Mouse (Mus musculus): ENCODE measurements around the gene Strn. TPM values are rescaled to one million over a fixed set of nuclear protein-coding genes. Genes with fewer than 3 reads are reported as not detected.

Gene Strn
- polyA plus RNA-seq, 1 experiment from 2014 or later = 5.8 TPM

DNA sequence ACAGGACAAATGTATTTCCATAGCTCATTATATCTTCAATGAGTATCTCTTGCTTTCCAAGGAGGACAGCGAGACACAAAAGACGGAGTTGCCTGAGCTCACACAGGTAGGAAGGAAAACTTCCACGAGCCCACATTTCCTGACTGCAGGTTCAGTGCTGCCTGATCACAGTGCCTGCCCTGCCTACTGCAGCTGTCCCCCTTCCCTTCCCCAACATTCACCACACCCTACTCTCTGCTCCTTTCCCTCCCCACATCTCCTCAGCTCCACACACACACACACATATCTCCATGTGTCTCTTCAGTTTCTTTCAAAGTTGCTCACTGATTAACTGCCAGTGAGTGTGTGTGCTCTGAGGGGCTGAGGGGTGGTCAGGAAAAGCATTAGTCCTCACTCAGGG, 96.6 kb downstream of the Strn start:
- H3K27ac ChIP-seq (replicated peaks) = no peak overlapping the region
- no peak overlapping the region for H3K4me2 ChIP-seq (replicated peaks)
- WGBS = 97% methylated on average over 3 of the region's 3 CpGs
- no peak for ATAC-seq (replicated peaks)
- H3K36me3 ChIP-seq = no peaks in the 10 kb centered on the region
- H3K4me3 ChIP-seq = no peak overlapping the region
- H3K4me1 ChIP-seq = no peaks in the 10 kb centered on the region
- H3K27me3 ChIP-seq = no peaks in the 10 kb centered on the region
- H3K9ac ChIP-seq (replicated peaks) = no peak overlapping the region
- no peaks in the 10 kb centered on the region for H3K9me3 ChIP-seq

DNA sequence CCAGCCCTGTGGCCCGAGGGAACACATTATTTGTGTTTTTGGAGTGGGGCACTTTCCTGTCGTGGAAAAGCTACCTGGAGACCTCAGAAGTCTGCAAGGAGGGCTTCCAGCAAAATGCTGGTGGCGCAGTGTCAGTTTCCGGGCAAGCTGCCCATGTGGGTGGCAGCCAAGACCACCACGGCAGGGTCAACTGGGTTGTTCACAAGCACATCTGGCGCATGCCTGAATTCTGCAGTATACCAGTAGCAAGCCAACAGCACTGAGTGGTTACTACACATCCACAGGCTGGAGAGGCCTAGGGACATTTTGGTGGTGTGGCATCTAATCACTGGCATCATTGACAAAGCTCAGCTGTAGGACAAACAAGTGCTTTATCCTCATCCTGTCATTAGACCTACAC, 97.9 kb downstream of the Strn start:
- Histone ChIP-seq H3K36me3 (no peaks in the 10 kb centered on the region), H3K4me2 (replicated peaks) (no peak overlapping the region), H3K27ac (replicated peaks) (no peak overlapping the region), H3K9me3 (no peaks in the 10 kb centered on the region), H3K4me3 (no peak overlapping the region), H3K9ac (replicated peaks) (no peak overlapping the region), H3K4me1 (no peaks in the 10 kb centered on the region), H3K27me3 (no peaks in the 10 kb centered on the region)
- 76% methylated on average over 6 of the region's 6 CpGs for WGBS
- ATAC-seq (replicated peaks) = no peak

GRCm38 (mm10) chr17:78637140-78637539, 99.9 kb downstream of the Strn start:
- 91% methylated on average over 7 of the region's 7 CpGs for WGBS
- Histone ChIP-seq H3K4me3 (no peak overlapping the region), H3K9ac (replicated peaks) (no peak overlapping the region), H3K9me3 (no peaks in the 10 kb centered on the region), H3K4me2 (replicated peaks) (no peak overlapping the region), H3K4me1 (no peaks in the 10 kb centered on the region), H3K27me3 (no peaks in the 10 kb centered on the region), H3K36me3 (no peaks in the 10 kb centered on the region), H3K27ac (replicated peaks) (no peak overlapping the region)
- ATAC-seq (replicated peaks) = no peak

DNA sequence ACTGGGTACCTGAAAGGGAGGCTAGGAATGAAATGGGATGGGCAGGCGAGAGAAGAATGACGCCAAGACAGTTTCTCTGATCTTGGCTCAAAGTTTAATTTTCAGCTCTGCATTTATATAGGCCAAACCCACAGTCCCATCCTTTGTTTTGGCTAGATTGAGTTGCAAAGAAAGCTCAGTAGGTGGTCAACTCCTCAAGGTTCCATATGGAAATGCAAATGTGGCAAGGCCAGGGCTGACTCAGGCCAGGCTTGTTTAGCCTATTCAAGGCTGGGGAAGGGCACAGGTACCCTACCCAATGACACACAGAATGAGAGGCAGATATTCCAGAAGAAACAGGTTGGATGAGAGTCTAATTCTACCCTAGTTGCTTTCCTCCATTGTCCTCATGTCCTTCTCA, 101.4 kb downstream of the Strn start:
- Histone ChIP-seq H3K4me3 (no peak overlapping the region), H3K27ac (replicated peaks) (no peak overlapping the region), H3K9me3 (no peaks in the 10 kb centered on the region), H3K9ac (replicated peaks) (no peak overlapping the region), H3K27me3 (no peaks in the 10 kb centered on the region), H3K4me2 (replicated peaks) (no peak overlapping the region), H3K36me3 (no peaks in the 10 kb centered on the region), H3K4me1 (no peaks in the 10 kb centered on the region)
- ATAC-seq (replicated peaks) = no peak
- WGBS = 49% methylated on average over 2 of the region's 2 CpGs

DNA sequence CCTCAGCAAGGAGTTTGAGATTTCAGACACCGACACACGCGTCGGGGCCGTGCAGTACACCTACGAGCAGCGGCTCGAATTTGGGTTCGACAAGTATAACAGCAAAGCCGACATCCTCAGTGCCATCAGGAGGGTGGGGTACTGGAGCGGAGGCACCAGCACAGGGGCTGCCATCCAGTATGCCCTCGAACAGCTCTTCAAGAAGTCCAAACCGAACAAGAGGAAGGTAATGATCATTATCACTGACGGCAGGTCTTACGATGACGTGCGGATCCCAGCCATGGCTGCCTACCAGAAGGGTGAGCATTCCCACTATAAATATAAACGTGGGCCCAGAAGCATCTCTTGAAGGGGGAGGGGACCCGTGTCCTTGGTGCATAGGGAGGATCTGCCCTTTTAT, 112.1 kb downstream of the Strn start:
- Histone ChIP-seq H3K27ac (replicated peaks) (no peak overlapping the region), H3K27me3 (no peaks in the 10 kb centered on the region), H3K4me2 (replicated peaks) (no peak overlapping the region), H3K9ac (replicated peaks) (no peak overlapping the region), H3K36me3 (no peaks in the 10 kb centered on the region), H3K4me3 (no peak overlapping the region), H3K4me1 (no peaks in the 10 kb centered on the region), H3K9me3 (no peaks in the 10 kb centered on the region)
- 96% methylated on average over 19 of the region's 19 CpGs for WGBS
- no peak for ATAC-seq (replicated peaks)

DNA sequence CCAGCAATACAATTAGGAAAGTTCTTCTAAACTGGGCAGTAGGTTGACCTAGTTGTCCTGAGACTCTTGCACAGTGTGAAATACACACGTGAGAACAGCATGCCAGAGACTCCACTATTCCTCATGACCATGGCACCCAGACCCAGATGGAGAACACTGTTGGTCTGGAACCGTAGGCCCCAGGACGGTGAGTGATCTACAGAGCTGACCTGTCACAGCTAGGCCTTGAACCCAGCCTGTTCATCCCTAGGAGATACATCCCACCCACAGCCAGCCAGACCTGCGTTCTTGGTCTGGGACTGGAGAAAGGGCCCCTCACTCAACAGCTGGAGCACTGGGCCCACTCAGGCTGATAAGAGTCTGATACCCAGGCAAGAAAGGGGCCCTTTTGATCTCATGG, 115.1 kb downstream of the Strn start:
- Histone ChIP-seq H3K4me1 (no peaks in the 10 kb centered on the region), H3K27me3 (no peaks in the 10 kb centered on the region), H3K27ac (replicated peaks) (no peak overlapping the region), H3K4me3 (no peak overlapping the region), H3K9me3 (no peaks in the 10 kb centered on the region), H3K36me3 (no peaks in the 10 kb centered on the region), H3K9ac (replicated peaks) (no peak overlapping the region), H3K4me2 (replicated peaks) (no peak overlapping the region)
- ATAC-seq (replicated peaks) = no peak
- 93% methylated on average over 4 of the region's 4 CpGs for WGBS

DNA sequence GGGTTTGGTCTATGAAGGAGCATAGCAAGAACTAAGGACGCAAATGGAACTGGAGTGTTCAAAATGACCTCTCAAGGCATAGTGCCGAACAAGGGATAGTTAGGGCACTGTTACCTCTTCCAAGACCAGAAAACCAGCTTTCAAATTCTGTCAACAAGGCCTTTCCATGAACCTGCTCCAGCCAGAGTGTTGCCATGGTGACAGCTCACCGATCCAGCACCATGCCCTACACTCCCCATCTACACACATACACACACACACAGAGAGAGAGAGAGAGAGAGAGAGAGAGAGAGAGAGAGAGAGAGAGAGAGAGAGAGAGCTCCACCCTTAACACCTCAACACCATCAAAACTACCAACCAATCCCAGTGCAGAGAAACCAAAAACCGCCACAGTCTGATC, 116.3 kb downstream of the Strn start:
- Histone ChIP-seq H3K36me3 (no peaks in the 10 kb centered on the region), H3K4me3 (no peak overlapping the region), H3K9ac (replicated peaks) (no peak overlapping the region), H3K9me3 (no peaks in the 10 kb centered on the region), H3K4me1 (no peaks in the 10 kb centered on the region), H3K27ac (replicated peaks) (no peak overlapping the region), H3K27me3 (no peaks in the 10 kb centered on the region), H3K4me2 (replicated peaks) (no peak overlapping the region)
- 94% methylated on average over 4 of the region's 4 CpGs for WGBS
- ATAC-seq (replicated peaks) = no peak

DNA sequence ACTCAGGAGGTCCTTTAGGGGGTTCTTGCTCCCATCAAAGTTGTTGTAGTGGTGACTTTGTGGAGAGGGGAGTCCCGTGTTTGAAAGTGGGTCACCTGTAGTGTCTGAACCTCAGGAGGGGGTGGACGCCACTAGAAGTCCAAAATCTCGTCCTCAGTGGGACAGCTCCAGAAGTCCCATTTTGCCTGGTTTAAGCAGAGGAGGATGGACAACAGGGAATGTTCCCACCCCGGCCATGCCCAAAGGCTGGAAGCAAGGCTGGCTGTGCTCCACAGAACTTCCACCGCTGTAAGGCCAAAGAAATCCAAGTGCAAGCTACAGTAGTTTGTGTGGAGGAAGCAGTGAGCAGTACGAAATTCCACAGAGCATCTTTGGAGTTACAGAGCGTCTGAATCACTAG, 117.0 kb downstream of the Strn start:
- WGBS = 88% methylated on average over 7 of the region's 7 CpGs
- no peak for ATAC-seq (replicated peaks)
- no peak overlapping the region for H3K9ac ChIP-seq (replicated peaks)

DNA sequence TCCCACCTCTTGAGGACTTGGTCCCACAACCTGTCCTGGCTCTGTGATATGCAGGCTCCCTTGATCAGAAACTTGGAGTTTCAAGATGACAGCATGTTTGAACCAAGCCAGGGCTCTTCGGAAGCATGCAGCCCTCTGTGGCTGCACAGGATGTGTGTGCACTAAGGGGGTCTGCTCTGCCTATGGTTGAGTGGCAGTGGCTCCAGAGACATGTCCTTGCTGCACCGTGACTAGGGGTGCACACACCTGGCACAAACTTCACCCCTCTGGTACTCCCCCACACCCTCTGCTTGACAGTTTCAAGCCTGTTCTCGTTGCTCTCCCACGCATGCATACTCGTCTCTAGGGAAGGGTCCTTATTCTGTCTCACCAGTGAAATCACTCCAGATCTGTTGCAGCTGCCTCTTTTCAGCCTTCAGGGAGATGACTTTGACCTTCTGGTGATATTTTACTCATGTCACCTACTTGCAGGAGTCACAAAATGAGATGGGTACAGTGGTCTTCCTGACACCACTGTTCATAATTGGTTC, 118.8 kb downstream of the Strn start:
- H3K9me3 ChIP-seq = no peaks in the 10 kb centered on the region
- no peaks in the 10 kb centered on the region for H3K27me3 ChIP-seq
- no peak overlapping the region for H3K27ac ChIP-seq (replicated peaks)
- no peaks in the 10 kb centered on the region for H3K36me3 ChIP-seq
- WGBS = 87% methylated on average over 5 of the region's 5 CpGs
- no peak overlapping the region for H3K9ac ChIP-seq (replicated peaks)
- no peaks in the 10 kb centered on the region for H3K4me1 ChIP-seq
- no peak overlapping the region for H3K4me2 ChIP-seq (replicated peaks)
- ATAC-seq (replicated peaks) = no peak
- H3K4me3 ChIP-seq = no peak overlapping the region

More for the DNA sequence above, 117.0 kb downstream of the Strn start:
- no peak overlapping the region for H3K4me3 ChIP-seq
- H3K4me1 ChIP-seq = no peaks in the 10 kb centered on the region
- no peaks in the 10 kb centered on the region for H3K36me3 ChIP-seq
- no peak overlapping the region for H3K27ac ChIP-seq (replicated peaks)
- H3K27me3 ChIP-seq = no peaks in the 10 kb centered on the region
- H3K4me2 ChIP-seq (replicated peaks) = no peak overlapping the region
- H3K9me3 ChIP-seq = no peaks in the 10 kb centered on the region

GRCm38 (mm10) chr17:78615096-78615495, 121.9 kb downstream of the Strn start:
- no peak overlapping the region for H3K4me2 ChIP-seq (replicated peaks)
- WGBS = 88% methylated on average over 3 of the region's 3 CpGs
- no peaks in the 10 kb centered on the region for H3K4me1 ChIP-seq
- H3K9ac ChIP-seq (replicated peaks) = no peak overlapping the region
- no peaks in the 10 kb centered on the region for H3K36me3 ChIP-seq
- H3K27ac ChIP-seq (replicated peaks) = no peak overlapping the region
- no peaks in the 10 kb centered on the region for H3K9me3 ChIP-seq
- no peaks in the 10 kb centered on the region for H3K27me3 ChIP-seq
- no peak overlapping the region for H3K4me3 ChIP-seq
- ATAC-seq (replicated peaks) = no peak

GRCm38 (mm10) chr17:78614481-78614880, 122.5 kb downstream of the Strn start:
- ATAC-seq (replicated peaks) = no peak
- Histone ChIP-seq H3K9me3 (no peaks in the 10 kb centered on the region), H3K36me3 (no peaks in the 10 kb centered on the region), H3K4me1 (no peaks in the 10 kb centered on the region), H3K4me2 (replicated peaks) (no peak overlapping the region), H3K27ac (replicated peaks) (no peak overlapping the region), H3K9ac (replicated peaks) (no peak overlapping the region), H3K27me3 (no peaks in the 10 kb centered on the region), H3K4me3 (no peak overlapping the region)
- 81% methylated on average over 2 of the region's 2 CpGs for WGBS

- 74% methylated on average over 6 of the region's 6 CpGs for WGBS
- no peaks in the 10 kb centered on the region for H3K4me1 ChIP-seq
- H3K27me3 ChIP-seq = no peaks in the 10 kb centered on the region
- no peak for ATAC-seq (replicated peaks)
- H3K9ac ChIP-seq (replicated peaks) = no peak overlapping the region
- no peak overlapping the region for H3K4me3 ChIP-seq
- no peaks in the 10 kb centered on the region for H3K9me3 ChIP-seq
- no peak overlapping the region for H3K4me2 ChIP-seq (replicated peaks)
- no peaks in the 10 kb centered on the region for H3K36me3 ChIP-seq
- H3K27ac ChIP-seq (replicated peaks) = no peak overlapping the region
These were observed 125.9 kb downstream of the Strn start for GRCm38 (mm10) chr17:78611117-78611516.

GRCm38 (mm10) chr17:78609191-78609855, 127.7 kb downstream of the Strn start:
- no peak overlapping the region for H3K27ac ChIP-seq (replicated peaks)
- ATAC-seq (replicated peaks) = no peak
- H3K9ac ChIP-seq (replicated peaks) = no peak overlapping the region
- no peaks in the 10 kb centered on the region for H3K36me3 ChIP-seq
- H3K27me3 ChIP-seq = no peaks in the 10 kb centered on the region
- no peaks in the 10 kb centered on the region for H3K4me1 ChIP-seq
- WGBS = 92% methylated on average over 13 of the region's 13 CpGs
- no peaks in the 10 kb centered on the region for H3K9me3 ChIP-seq
- no peak overlapping the region for H3K4me2 ChIP-seq (replicated peaks)
- no peak overlapping the region for H3K4me3 ChIP-seq
